Mouse (Mus musculus): Measurements from ENCODE around the gene Usp13. TPM values are rescaled to one million over a fixed set of nuclear protein-coding genes. Genes with fewer than 3 reads are reported as not detected.

Gene Usp13
- polyA plus RNA-seq, 1 experiment = 5.6 TPM

DNA sequence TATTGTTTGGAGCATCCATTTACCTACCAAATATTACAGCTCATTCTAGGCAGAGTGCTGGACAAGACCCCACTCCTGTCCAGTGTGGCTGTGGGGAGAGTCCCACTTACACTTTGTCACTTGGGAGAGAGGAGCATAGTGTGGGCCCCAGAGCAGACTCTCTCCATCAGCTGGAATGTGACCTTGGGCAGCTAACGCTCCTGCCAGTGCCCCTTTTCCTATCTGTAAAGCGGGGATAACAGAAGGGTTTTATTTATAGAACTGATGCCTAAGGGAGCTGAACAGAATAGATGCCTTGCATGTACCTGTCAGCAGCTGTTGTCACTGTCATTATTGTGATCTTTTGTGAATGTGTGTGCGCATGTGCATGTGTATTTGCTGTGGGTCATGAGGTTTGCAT is 91.1 kb downstream of the Usp13 start:
- no peaks in the 10 kb centered on the region for H3K27me3 ChIP-seq (ENCODE audit: control insufficient read depth, insufficient read depth, insufficient read length)
- H3K4me2 ChIP-seq (ENCODE audit: low read depth) = no peak overlapping the region
- H3K4me3 ChIP-seq = no peak overlapping the region
- no peaks in the 10 kb centered on the region for H3K79me2 ChIP-seq (ENCODE audit: control insufficient read depth, insufficient read depth)
- H3ac ChIP-seq (ENCODE audit: control insufficient read depth, insufficient read length) = no peak overlapping the region
- no peak for TF ChIP-seq REST (IDR thresholded peaks at IDR 0.05; ENCODE audit: insufficient read depth, insufficient read length)
- no peak for TF ChIP-seq MAX (IDR thresholded peaks at IDR 0.05; ENCODE audit: low read depth)
- no peak for TF ChIP-seq MYOG (IDR thresholded peaks at IDR 0.05; ENCODE audit: control insufficient read depth in 1 of 3, insufficient read depth in 1 of 3, insufficient read length in 2 of 3, low read depth in 2 of 3)
- TF ChIP-seq MYOD1 (IDR thresholded peaks at IDR 0.05; ENCODE audit: control insufficient read depth in 1 of 3, insufficient read length in 2 of 3, low read depth in 2 of 3) = no peak
- no peak for TF ChIP-seq CEBPB (IDR thresholded peaks at IDR 0.05; ENCODE audit: insufficient read depth, poor library complexity, severe bottlenecking)
- TF ChIP-seq SRF (IDR thresholded peaks at IDR 0.05; ENCODE audit: control insufficient read depth, insufficient read length, low read depth) = no peak
- no peak for TF ChIP-seq TCF3 (IDR thresholded peaks at IDR 0.05; ENCODE audit: insufficient read length, low read depth)
- no peaks in the 10 kb centered on the region for H3K36me3 ChIP-seq (ENCODE audit: control insufficient read depth, insufficient read depth)

DNA sequence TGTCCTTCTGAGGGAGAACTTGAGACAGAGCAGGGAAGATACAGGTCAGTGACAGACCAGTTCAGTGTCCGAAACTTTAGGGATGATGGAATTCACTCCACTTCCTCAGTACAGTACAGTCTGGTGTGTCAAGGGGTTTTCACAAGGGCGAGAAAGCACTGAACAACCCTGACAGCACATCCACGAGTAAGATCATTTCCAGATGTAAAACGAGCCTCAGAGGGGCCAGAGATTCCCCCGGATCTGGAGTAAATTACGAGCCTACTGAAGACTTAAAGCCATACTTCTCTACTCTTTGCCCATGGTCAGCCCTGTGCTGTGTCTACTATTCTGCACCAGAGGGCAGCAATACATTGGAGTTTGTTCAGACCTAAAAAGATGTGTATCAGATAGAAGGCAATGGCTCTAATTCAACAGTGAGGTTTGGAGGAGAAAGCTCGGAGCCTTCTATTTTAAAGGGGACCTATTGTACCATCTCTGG is 92.8 kb downstream of the Usp13 start:
- Histone ChIP-seq H3ac (ENCODE audit: control insufficient read depth, insufficient read length) (no peak overlapping the region), H3K36me3 (ENCODE audit: control insufficient read depth, insufficient read depth) (no peaks in the 10 kb centered on the region), H3K4me3 (no peak overlapping the region), H3K4me2 (ENCODE audit: low read depth) (no peak overlapping the region), H3K27me3 (ENCODE audit: control insufficient read depth, insufficient read depth, insufficient read length) (no peaks in the 10 kb centered on the region), H3K79me2 (ENCODE audit: control insufficient read depth, insufficient read depth) (no peaks in the 10 kb centered on the region)
- TF ChIP-seq E2F4 (IDR thresholded peaks at IDR 0.05; ENCODE audit: insufficient read depth) (no peak), TCF3 (IDR thresholded peaks at IDR 0.05; ENCODE audit: insufficient read length, low read depth) (no peak), REST (IDR thresholded peaks at IDR 0.05; ENCODE audit: insufficient read depth, insufficient read length) (no peak), MYOG (IDR thresholded peaks at IDR 0.05; ENCODE audit: control insufficient read depth in 1 of 3, insufficient read depth in 1 of 3, insufficient read length in 2 of 3, low read depth in 2 of 3) (no peak), SRF (IDR thresholded peaks at IDR 0.05; ENCODE audit: control insufficient read depth, insufficient read length, low read depth) (no peak), CEBPB (IDR thresholded peaks at IDR 0.05; ENCODE audit: insufficient read depth, poor library complexity, severe bottlenecking) (no peak), USF1 (IDR thresholded peaks at IDR 0.05; ENCODE audit: low read depth) (no peak)

DNA sequence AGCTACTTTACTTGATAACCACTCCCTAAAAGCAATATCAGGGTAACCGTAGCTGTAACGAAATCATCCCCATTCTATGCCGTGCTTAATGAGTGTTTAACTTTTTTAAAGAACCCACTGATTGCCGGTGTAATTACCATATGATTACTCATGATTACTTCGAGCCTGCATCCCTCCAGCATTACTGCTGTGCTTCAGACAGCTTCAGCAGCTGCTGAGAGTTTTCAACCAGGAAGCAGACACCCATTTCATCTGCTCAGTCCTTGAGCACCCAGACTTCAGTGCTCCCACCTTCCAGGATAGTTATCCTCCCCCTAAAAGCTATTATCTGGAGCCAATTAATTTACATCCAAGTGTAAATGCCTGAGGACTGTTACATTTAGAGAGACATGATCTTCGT is 106.8 kb downstream of the Usp13 start:
- no peaks in the 10 kb centered on the region for H3K79me2 ChIP-seq (ENCODE audit: control insufficient read depth, insufficient read depth)
- no peak for TF ChIP-seq TCF3 (IDR thresholded peaks at IDR 0.05; ENCODE audit: insufficient read length, low read depth)
- no peak for TF ChIP-seq SRF (IDR thresholded peaks at IDR 0.05; ENCODE audit: control insufficient read depth, insufficient read length, low read depth)
- TF ChIP-seq TCF12 (IDR thresholded peaks at IDR 0.05; ENCODE audit: insufficient read depth, poor library complexity, severe bottlenecking) = no peak
- TF ChIP-seq E2F4 (IDR thresholded peaks at IDR 0.05; ENCODE audit: insufficient read depth) = no peak
- no peak for TF ChIP-seq REST (IDR thresholded peaks at IDR 0.05; ENCODE audit: insufficient read depth, insufficient read length)
- TF ChIP-seq POLR2AphosphoS2 (IDR thresholded peaks at IDR 0.05; ENCODE audit: insufficient read length, low read depth) = no peak
- no peak for TF ChIP-seq CEBPB (IDR thresholded peaks at IDR 0.05; ENCODE audit: insufficient read depth, poor library complexity, severe bottlenecking)
- TF ChIP-seq MYOD1 (IDR thresholded peaks at IDR 0.05; ENCODE audit: control insufficient read depth in 1 of 3, insufficient read length in 2 of 3, low read depth in 2 of 3) = no peak
- no peak for TF ChIP-seq POLR2A (IDR thresholded peaks at IDR 0.05; ENCODE audit: insufficient read length, low read depth)
- no peak for TF ChIP-seq MYOG (IDR thresholded peaks at IDR 0.05; ENCODE audit: control insufficient read depth in 1 of 3, insufficient read depth in 1 of 3, insufficient read length in 2 of 3, low read depth in 2 of 3)
- no peak for TF ChIP-seq MAX (IDR thresholded peaks at IDR 0.05; ENCODE audit: low read depth)
- TF ChIP-seq USF1 (IDR thresholded peaks at IDR 0.05; ENCODE audit: low read depth) = no peak

DNA sequence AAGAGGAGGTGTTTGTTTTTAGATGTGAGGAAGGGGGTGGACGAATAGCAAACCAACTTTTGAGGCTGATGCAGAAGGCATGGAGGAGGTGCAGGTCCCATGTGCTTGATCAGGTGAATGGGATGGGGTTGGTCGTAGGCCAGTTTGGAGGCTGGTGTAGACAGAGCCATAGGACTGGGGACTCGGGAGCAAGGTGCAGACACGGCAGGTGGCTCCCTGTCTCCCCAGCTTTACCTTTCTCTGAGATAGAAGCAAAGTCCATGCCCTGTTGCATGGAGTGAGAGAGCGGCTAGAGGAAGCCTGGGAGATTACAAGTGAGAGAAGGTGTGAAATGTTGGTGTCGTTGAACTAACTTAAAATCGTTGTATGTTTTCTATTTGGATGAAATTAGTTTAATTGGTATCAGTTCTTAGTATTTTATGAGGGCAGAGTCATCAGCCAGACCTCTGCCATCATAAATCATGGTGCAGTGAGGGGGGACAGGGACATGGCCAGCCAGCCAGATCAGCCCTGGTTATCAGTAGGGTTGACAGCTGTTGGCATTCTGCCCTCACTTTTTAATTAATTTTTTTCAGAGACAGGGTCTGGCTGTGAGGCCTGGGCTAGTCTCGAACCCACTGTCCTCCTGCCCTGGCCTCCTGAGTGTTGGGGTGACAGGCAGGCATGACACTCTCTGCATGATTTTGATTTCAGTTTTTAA is 122.6 kb downstream of the Usp13 start:
- Histone ChIP-seq H3K36me3 (ENCODE audit: control insufficient read depth, insufficient read depth) (no peaks in the 10 kb centered on the region), H3K79me2 (ENCODE audit: control insufficient read depth, insufficient read depth) (no peaks in the 10 kb centered on the region), H3K4me2 (ENCODE audit: low read depth) (no peak overlapping the region), H3K27me3 (ENCODE audit: control insufficient read depth, insufficient read depth, insufficient read length) (no peaks in the 10 kb centered on the region), H3ac (ENCODE audit: control insufficient read depth, insufficient read length) (no peak overlapping the region), H3K4me3 (no peak overlapping the region)
- TF ChIP-seq REST (IDR thresholded peaks at IDR 0.05; ENCODE audit: insufficient read depth, insufficient read length) (no peak), E2F4 (IDR thresholded peaks at IDR 0.05; ENCODE audit: insufficient read depth) (no peak), CEBPB (IDR thresholded peaks at IDR 0.05; ENCODE audit: insufficient read depth, poor library complexity, severe bottlenecking) (no peak), TCF3 (IDR thresholded peaks at IDR 0.05; ENCODE audit: insufficient read length, low read depth) (no peak)

More for the DNA sequence above, 106.8 kb downstream of the Usp13 start:
- Histone ChIP-seq H3K4me3 (no peak overlapping the region), H3K36me3 (ENCODE audit: control insufficient read depth, insufficient read depth) (no peaks in the 10 kb centered on the region), H3ac (ENCODE audit: control insufficient read depth, insufficient read length) (no peak overlapping the region), H3K27me3 (ENCODE audit: control insufficient read depth, insufficient read depth, insufficient read length) (no peaks in the 10 kb centered on the region), H3K4me2 (ENCODE audit: low read depth) (no peak overlapping the region)

DNA sequence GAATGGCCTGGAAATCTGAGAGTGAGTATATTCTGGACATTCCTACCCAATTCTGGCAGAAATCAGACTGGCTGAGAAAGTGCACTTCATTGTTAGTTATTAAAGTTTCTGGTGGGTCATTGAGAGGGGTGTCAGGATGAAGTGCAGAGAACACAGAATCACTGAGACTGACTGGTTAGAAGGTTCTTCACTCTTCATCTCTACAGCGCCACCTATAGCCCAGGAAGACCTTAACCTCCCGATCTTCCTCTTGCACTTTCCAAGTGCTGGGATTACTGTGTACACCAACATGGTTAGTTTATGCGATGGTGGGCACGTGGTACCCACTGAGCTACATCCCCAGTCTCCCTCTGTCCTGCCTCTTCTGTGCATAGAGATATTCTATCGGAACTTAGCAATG is 130.1 kb downstream of the Usp13 start:
- Histone ChIP-seq H3K36me3 (ENCODE audit: control insufficient read depth, insufficient read depth) (no peaks in the 10 kb centered on the region), H3K4me2 (ENCODE audit: low read depth) (no peak overlapping the region), H3K27me3 (ENCODE audit: control insufficient read depth, insufficient read depth, insufficient read length) (no peaks in the 10 kb centered on the region), H3K4me3 (no peak overlapping the region), H3K79me2 (ENCODE audit: control insufficient read depth, insufficient read depth) (no peaks in the 10 kb centered on the region), H3ac (ENCODE audit: control insufficient read depth, insufficient read length) (no peak overlapping the region)
- TF ChIP-seq TCF12 (IDR thresholded peaks at IDR 0.05; ENCODE audit: insufficient read depth, poor library complexity, severe bottlenecking) (no peak), SRF (IDR thresholded peaks at IDR 0.05; ENCODE audit: control insufficient read depth, insufficient read length, low read depth) (no peak), MAX (IDR thresholded peaks at IDR 0.05; ENCODE audit: low read depth) (no peak), POLR2A (IDR thresholded peaks at IDR 0.05; ENCODE audit: insufficient read length, low read depth) (no peak), MYOD1 (IDR thresholded peaks at IDR 0.05; ENCODE audit: control insufficient read depth in 1 of 3, insufficient read length in 2 of 3, low read depth in 2 of 3) (no peak), USF1 (IDR thresholded peaks at IDR 0.05; ENCODE audit: low read depth) (no peak)
